Mouse (Mus musculus): Measurements from ENCODE around the gene Kat6b.

- TF ChIP-seq CTCF (IDR thresholded peaks at IDR 0.05; ENCODE audit: borderline replicate concordance, insufficient read depth, low read depth, low read length) (no peak), POLR2A (IDR thresholded peaks at IDR 0.05; ENCODE audit: borderline replicate concordance, insufficient read depth, low read length) (no peak)
Observed at GRCm38 (mm10) chr14:21673100-21673499, 191.9 kb downstream of the Kat6b start.
